Mouse (Mus musculus) NIH3T3 (cell line): ENCODE results near the gene Man1a2.

Experiments used
- DNase-seq: peaks from one replicate; pipeline ENCODE4 v3.0.0-alpha.2; 2012; ENCODE audit warnings: low read depth

Man1a2 gene

DNA sequence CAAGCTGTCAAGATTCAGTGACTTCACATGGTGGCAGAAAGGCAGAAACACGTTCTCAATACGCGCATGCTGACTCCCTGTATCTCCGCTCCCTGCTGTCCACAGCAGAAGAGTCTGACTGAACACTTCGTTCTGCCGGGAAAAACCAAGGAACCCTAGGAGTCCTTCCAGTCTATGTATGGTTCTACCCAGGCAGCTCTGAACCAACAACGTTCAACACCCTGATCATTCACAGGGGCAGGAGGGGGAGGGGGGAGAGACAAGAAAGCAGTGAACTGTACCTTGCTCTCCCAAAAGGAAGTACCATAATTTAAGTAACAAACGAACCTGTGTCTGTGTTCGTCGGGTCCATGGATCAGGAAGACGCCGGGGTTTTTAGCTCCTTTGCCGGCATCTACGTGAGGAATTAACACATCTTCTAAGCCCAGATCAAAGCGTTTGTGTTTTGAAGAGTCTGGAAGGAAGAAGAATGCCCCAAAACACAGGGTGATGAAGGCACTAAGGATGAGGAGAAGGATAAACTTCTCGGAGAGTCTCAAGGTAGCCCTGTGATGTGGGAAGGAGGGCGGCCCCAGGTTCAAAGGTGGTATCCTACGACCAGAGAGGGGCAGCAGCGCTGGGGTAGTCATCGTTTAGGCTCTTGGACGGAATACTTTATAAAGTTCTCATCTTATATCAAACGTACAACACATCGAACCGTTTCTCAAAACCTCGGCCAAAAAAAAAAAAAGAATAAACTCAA, 898 bp downstream of the Man1a2 start:
- DNase-seq = peak; percentile 56

DNA sequence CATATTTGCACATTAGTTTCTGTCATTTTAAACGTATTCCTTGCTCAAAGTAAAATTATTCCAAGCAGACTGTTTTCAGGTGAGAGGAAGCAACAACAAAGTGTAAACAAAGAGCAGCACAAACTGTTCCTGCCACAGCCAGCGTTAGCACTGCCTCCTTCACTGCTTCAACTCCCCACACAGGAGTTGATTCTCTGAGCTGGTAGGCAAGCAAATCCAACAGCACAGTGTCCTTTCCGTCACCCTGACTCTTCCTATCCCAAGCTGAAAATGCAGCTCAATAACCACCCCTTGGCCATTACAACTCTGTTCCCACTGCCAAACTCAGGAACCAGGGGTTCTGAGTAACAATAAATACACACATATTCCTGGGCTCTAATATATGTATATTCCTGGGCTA, 2.5 kb downstream of the Man1a2 start:
- no peak for DNase-seq

DNA sequence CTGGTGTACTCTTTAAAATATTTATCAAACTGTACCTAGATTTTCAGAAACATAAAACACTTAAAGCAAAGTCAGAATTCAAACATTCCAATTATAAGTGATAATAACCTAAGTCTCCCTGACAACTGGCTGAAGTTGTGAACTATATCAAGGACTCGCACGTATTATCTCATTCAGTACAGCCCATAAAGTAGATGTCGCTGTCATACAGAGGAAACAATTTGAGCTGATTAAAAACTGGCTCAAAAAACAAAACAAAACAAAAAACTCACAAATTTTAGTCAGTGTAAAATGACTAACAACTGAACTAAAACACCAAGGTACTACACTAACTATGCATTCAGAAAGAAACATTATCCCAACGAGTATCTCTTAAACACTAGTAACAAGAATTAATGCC, 3.0 kb downstream of the Man1a2 start:
- DNase-seq = no peak

DNA sequence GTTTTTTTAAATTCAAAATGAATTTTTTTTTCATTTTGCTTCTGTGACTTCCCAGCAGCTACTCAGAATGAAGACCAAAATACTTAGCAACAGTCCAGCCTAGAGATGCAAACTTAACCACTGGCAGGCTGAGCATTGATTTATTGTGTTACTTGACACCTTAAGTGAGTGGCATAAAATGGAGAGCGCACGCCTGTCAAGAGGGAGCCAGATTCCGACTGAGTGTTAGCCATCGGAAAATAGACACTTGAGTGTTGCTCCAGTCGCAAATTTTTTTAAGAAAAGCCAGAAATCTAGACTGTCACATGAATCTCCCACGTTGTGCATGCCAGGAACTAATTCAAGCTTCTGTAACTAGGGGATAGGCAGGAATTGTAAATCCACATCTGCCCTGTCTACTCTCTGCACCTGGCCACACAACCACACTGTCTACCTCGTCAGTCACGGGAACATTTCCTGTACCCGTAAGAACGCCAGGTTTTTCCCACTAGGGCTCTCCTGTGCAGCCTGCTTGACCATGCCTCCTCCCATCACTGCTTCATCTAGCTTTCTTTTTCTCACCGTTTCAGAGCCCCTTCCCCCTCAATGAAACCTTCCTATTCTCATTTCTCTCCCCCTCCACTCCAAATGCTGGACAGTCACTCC, 3.7 kb downstream of the Man1a2 start:
- DNase-seq = peak; percentile 46

DNA sequence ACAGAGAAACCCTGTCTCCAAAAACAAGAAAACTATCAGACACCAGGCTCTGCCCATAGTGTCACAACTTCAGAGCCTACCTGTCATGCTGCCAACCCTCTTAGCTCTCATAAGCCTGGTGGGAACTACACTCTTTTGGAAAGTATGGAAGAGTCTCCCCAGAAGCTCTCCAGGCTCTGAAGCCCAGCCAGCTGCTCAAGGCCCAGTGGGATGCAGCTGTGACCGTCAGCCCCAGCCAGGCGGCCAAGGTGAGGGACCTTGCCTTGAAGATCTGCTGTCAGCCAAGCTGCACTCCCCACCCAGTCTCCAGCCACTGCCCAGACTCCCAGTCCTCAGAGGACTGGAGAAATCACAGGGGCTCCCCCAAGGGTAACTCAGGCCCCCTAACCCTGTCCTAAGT, 5.1 kb downstream of the Man1a2 start:
- DNase-seq = no peak

DNA sequence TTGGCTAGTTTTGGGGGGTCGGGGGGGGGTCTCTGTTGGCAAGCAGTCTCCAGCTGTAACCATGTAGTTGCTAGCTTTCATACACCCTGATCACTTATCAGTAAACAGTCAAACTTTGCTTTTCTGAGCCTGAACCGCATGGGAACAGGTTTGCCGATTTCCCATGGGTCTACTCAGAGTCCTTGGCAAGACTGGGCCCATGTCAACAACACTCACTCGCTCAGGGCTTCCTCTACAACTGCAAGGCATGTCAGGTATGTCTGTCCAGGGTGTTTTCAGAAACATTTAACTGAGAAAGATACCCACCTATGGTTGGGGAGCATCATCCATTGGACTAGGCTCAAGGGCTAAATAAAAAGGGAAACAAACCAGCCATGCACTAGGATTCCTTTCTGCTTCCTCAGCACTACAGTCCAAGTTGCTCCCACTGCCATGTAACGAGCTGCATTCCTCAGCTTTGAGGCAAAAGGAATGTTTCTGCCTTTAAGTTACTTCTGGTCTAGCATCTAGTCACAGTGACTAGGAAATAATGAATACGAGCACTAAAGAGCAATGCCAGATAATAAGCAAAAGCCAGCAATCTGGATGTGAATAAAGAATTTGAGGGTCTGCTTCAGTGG, 6.2 kb downstream of the Man1a2 start:
- peak; percentile 64 for DNase-seq

DNA sequence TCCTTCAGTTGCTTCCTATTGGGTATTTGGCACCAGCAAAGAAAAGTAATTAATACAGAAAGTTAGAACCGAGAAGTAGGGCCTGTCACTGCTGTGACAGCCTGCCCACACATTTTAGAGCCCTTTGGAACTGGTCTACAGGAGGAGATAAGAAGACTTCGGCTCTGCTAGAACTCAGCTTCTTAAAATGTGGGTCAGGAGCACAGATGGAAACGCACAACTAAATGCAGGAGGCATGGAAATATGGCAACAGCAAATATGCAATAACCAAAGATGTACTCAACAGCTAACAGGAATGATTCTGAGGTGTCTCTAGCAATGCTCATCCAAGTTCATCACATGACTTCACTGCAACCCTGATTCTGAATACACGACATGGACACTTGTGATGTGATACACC, 10.2 kb downstream of the Man1a2 start:
- DNase-seq = no peak

DNA sequence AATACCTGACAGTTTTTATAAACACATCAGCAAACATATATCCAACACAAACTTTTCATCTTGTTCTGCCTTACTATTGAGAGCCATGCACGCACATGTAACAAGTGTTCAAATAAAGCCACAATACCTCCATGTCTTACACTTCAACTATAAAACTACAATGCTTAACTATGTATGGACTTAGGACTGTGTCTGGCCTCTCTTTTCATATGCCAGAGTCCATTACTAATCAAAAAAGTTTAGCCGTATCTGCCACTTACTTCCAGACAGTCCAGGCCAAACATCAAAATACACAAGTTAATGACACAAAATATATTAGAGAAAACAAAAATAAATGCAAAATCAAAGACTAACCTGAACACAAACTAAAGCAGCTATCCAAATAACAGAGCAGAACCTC, 14.9 kb downstream of the Man1a2 start:
- no peak for DNase-seq

DNA sequence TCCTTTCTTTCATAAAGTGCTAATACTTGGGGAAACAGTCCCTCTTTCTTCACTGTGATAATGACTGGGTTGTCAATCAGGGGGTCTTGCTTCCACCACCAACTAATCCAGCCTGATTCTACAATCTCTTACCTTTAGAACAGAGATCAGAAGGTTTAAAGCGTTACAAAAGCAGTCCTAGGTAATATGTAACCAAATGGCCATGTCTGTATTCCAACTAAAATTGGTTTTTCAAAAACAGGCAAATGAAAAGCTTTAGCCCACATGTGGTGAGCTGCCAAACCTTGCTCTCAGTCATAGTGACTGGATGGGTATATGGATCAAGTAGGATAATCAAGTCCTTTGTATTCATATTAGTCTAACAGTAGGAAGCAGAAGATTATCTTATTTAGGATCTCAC, 32.0 kb downstream of the Man1a2 start:
- no peak for DNase-seq

DNA sequence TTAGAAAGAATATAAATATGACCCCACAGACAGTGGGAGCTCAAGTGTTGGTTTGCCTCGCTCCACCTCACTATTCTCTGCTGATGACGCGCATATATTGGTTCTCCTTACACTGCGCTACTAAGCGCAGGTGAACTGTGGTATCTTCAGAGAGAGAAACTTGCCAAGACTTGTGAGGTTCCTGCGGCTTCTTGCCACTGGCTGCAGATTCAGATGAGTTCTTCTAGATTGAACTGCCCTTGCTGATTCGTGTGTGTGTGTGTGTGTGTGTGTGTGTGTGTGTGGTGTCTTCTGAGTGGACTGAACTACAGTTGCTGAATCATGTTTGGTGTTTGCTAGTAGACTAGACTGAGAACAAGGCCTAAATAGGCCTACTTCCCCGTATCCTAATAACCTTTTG, 43.7 kb downstream of the Man1a2 start:
- DNase-seq = no peak

DNA sequence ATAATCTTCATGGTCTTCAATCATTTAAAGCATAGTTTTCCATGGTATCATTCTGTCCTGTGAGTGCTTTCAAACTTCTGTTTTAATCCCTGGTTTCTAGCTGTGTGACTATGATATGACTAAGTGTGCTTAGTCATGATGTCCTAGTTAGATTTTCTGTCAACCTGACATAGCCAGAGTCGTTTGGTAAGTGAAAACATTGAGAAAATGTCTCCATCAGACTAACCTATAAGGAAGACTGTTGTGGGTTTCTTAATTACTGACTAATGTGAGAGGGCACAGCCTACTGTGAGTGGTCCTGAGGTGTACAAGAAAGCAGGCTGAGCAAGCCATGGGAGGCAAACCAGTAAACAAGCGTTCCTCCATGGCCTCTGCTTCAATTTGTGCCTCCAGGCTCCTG, 49.0 kb downstream of the Man1a2 start:
- DNase-seq = peak; percentile 8

DNA sequence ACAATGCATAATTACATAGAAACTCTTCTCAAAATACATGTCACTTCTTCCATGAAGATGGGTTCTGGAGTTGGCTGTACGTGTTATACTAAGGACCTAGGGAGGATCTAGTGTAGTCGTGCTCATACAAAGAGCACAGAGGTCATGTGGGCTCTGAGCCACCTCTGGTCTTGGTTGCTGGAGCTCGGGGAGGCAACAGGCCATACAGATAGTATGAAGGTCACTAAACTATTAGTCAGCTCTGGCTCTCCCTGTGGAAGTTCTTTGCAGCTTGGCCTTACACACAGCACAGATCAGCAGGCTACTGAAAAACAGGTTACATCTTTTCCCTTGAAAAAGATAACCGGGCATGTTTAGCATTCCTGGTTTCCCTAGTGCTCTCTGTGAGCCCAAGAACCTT, 50.5 kb downstream of the Man1a2 start:
- DNase-seq = peak; percentile 5

DNA sequence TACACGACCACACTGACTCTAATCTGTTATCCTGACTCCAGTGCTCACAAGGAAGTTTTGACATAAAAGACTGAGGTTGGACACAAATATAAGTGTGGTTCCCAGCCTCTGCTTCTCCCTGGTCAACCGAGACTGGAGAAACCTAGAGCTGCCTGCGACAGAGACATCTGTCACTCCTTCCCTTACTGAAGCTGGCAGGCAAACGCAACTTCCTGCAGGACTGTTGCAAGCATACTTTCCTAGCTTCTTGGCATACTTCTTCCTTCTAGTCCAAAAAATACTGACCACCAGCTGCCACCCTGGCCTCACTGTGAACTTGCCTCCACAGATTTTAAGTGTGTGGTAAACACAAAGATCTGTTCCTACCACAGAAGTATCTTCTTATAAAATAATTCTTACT, 66.8 kb downstream of the Man1a2 start:
- no peak for DNase-seq

DNA sequence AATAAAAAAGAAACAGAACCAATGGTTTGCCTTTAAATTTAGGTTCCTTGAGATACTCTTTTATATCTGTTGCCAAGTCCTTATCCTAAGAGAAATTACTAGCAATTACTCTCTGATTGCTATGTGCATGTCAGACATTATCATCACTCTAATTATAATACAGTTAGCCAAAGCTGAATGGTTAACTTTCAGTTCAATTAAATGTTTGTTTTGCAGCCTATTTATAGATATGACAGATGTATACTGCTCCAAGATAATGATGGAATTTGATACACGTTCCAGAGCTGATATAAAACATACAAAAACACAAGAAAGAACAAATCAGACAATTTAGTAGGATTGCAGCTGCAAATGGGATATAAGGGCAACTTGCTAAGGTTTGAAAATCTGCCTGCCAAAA, 74.4 kb downstream of the Man1a2 start:
- DNase-seq = no peak

DNA sequence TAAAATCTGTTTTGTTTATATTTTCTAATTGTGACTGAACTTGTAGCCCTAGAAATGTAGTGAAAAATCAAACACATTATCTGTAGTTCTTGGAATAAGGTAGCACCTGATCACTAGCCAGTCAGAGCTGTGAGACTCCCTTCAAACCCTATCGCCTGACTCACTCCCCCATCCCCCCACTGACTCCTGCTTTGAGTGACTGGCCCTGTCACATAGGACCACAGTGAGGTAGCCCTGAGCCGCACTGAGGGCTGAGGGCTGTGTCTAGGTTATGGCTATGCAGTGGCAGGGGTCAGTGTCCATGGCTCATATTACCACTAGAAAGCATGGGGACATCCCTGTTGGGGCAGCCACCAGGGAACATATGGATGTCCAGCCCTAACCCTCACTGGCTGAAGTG, 80.8 kb downstream of the Man1a2 start:
- peak; percentile 17 for DNase-seq

DNA sequence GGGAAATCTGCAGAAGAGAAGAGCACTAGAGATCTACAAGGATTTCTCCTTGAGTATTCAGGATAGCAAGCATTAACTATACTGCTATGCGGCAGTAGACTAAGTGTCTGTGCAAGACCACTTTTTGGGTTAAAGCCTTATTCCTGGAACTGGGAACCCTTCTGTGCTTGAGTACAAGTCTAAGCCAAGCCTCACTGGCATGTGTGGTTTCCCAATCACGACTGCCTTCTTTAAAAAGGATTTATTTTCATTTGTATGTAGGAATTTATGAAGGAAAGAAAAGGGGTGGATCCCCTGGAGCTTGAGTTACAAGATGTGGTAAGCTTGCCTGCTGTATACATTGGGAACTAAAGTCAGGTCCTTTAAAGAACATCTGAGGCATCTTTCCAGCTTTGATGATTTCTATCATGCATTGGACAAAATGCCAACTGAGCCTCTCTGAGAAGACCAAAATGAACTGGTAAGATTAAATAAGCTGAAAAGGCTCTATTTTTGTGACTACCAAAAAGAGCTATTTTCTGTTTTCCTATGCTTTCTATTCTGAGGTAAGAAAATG, 86.0 kb downstream of the Man1a2 start:
- peak; percentile 25 for DNase-seq

DNA sequence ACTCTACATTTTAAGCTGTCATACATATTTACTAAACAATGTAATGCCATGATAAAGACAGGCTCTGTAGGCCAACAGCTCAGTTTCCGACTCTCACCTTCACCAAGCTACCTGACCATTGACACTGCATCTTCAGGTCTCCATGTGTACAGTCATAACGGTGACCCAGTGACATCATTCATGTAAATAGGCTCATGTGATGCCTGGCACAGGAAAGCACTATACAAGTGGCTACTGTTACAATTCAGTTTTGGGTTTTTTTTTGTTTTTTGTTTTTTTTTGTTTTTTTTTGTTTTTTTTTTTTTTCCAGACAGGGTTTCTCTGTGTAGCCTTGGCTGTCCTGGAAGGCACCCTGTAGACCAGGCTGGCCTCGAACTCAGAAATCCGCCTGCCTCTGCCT, 94.2 kb downstream of the Man1a2 start:
- no peak for DNase-seq

DNA sequence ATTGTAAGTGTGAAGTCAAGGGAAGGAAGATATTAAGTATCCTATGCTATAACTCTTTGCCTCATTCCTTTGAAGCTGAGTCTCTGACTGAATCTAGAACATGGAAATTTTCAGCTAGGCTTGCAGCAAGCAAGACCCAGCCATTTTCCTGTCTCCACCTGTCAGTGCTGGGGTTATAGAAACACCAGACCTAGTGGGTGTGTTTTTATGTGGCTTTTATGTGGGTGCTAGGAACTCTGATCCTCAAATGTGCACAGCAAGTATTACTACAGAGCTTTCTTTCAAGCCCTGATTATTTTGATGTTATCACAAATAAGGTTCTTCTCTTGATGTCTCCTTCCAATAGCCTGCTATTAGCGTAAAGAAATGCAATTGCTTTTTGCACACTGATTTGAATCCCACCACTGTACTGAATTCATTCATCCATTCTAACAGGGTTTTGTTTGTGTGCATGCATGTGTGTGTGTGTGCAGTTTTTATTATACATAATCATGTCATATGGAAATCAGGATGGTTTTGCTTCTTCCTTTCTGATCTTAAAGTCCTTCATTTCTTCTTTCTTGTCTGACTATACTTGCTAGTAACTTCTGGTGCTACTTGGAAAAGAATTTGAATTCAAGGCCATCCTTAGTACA, 102.5 kb downstream of the Man1a2 start:
- no peak for DNase-seq

DNA sequence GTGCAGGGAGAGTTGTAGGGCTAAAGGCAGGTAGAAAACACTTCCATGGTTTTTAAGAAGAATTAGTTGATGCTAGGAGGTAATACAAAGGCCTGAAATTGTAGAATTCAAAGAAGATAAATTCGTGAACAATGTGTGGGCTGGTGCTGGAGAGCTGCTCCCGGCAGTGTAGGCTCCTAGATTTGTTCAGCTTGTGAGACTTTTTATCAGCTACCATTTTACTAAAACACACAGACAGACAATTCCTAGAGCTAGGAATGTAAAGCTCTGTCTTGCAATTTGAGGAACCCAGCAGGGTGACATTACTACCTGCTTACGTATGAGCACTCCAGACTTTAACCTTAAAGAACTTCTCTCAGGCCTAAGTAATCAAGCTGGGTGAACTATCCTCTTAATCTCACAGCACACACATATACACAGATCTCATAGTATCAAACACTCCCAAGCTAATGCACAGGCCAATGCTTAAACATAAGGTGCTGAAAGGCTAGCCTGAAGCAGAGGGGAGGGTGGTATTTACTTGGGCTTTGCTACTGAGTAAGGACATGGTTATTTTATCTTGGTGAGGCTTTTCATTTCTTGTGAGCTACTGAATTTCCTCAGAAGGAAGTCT, 112.6 kb downstream of the Man1a2 start:
- DNase-seq = no peak

DNA sequence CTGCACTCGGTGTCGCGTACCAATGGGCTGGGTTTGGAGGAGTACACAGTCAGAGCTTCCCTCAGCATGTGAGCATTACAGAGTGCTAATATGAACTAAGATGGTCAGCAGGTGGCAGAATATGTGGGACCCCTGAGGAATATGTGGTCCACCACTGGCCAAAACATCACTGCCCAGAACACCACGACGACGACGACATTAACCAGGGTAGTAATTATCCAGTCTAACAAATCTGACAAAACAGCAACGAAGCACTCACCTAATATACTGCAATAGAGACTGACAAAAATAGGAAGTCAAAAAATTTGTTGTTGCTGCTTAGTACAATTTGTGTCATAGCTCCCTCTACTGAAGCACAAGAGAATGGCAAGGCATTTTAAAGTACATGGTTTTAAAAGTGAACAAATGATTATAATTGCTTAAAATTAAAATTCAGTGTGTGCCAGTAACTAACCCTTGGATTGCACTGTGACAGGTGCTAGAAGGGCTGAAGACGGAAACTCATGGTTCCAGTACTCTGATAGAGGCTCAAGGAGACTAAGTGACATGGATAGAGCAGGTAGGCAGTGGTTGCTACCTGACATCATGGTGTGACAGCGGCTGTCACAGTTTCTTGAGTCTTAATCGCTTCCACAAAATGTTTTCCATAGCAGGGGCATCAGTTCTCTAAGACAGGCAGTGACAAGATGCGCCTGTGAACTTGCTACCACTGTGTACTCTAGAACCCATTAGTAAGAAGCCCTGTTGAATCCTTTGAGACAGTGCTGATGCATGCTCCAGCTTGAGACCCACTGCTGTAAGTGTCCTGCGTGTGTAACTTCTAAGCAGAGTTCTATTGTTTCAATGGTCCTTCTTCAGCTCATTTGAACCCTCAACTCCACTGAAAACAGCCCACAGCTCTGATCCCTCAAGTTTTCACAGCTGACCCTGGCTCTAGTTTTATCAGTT, 116.6 kb downstream of the Man1a2 start:
- DNase-seq = peak; percentile 57

DNA sequence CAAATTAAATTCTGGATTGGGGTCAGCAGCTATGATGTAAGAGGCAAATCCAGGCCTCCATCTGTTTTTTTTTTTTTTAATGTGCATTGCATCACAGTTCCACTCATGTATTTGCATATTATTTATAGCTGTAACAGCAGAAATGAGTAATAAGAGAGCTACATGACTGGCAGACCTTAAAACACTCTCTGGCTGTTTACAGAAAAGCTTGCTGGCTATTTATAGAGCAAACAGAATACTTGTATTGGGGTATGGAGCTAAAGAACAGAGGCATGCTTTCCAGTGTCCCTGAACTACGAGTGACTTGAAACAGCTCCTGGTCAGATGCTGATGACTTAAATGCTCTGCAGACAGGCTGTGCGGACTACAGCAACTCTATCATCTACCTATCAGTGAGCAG, 121.7 kb downstream of the Man1a2 start:
- peak; percentile 23 for DNase-seq
